Mouse (Mus musculus): ENCODE results near the gene Slc17a8. TPM values are rescaled to one million over a fixed set of nuclear protein-coding genes. Genes with fewer than 3 reads are reported as not detected.
"Not testable (repeated sequence)": the region's sequence is repeated elsewhere in the genome, so short reads cannot be mapped to it uniquely, and the experiment has no call there.

The Slc17a8 gene
- polyA plus RNA-seq, 1 experiment from 2014 or later: 0.20 TPM

DNA sequence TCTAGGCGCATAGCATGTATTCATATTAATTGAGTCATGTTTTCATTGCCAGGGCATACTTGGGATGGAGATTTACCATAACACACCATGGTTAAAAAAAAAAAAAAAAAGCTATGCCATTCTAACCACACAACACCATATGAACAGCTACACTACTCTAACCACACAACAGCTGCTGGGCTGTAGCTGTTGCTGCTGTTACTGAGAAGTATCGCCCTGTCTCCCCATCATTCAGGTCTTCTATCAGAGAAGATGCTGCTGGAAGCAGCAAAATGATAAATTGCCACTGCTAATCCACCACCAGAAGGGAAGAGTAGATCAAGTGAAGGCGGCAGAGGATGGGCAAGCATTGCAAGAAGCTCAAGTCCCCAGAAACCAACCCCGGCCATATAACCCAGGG lies 42.3 kb downstream of the Slc17a8 start:
- WGBS (ENCODE audit: insufficient replicate concordance): 87% methylated on average over 4 of the region's 4 CpGs
- no peaks in the 10 kb centered on the region for H3K4me1 ChIP-seq (ENCODE audit: control insufficient read depth, insufficient read depth, low read length)
- H3K27me3 ChIP-seq (ENCODE audit: control insufficient read depth, insufficient read depth, low read length): no peaks in the 10 kb centered on the region
- no peaks in the 10 kb centered on the region for H3K9me3 ChIP-seq (replicated peaks; ENCODE audit: control insufficient read depth, low read length)
- H3K9ac ChIP-seq (ENCODE audit: low read depth, low read length): no peak overlapping the region
- H3K4me2 ChIP-seq: no peak overlapping the region
- ATAC-seq (replicated peaks; ENCODE audit: insufficient number of reproducible peaks, low FRiP score, low TSS enrichment): no peak
- no peak overlapping the region for H3K27ac ChIP-seq (ENCODE audit: low read depth, low read length)
- H3K4me3 ChIP-seq (ENCODE audit: low read depth, low read length): no peak overlapping the region
- H3K36me3 ChIP-seq (ENCODE audit: control insufficient read depth, insufficient read depth, low read length): no peaks in the 10 kb centered on the region

GRCm38 (mm10) chr10:89577666-89578065 lies 43.4 kb downstream of the Slc17a8 start:
- H3K27me3 ChIP-seq (ENCODE audit: control insufficient read depth, insufficient read depth, low read length): no peaks in the 10 kb centered on the region

GRCm38 (mm10) chr10:89573421-89573820 lies 47.6 kb downstream of the Slc17a8 start:
- no peak overlapping the region for H3K4me2 ChIP-seq
- peaks cover 3% of the 10 kb centered on the region; the same call in 1 of the 2 replicates for H3K9me3 ChIP-seq (replicated peaks; ENCODE audit: control insufficient read depth, low read length)
- no peak overlapping the region for H3K9ac ChIP-seq (ENCODE audit: low read depth, low read length)
- H3K4me1 ChIP-seq (ENCODE audit: control insufficient read depth, insufficient read depth, low read length): no peaks in the 10 kb centered on the region
- H3K27ac ChIP-seq (ENCODE audit: low read depth, low read length): no peak overlapping the region
- no peaks in the 10 kb centered on the region for H3K36me3 ChIP-seq (ENCODE audit: control insufficient read depth, insufficient read depth, low read length)
- 66% methylated on average over 3 of the region's 3 CpGs for WGBS (ENCODE audit: insufficient replicate concordance)
- no peaks in the 10 kb centered on the region for H3K27me3 ChIP-seq (ENCODE audit: control insufficient read depth, insufficient read depth, low read length)
- no peak for ATAC-seq (replicated peaks; ENCODE audit: insufficient number of reproducible peaks, low FRiP score, low TSS enrichment)
- no peak overlapping the region for H3K4me3 ChIP-seq (ENCODE audit: low read depth, low read length)

More at GRCm38 (mm10) chr10:89577666-89578065, 43.4 kb downstream of the Slc17a8 start:
- Histone ChIP-seq H3K4me3 (ENCODE audit: low read depth, low read length) (no peak overlapping the region), H3K9me3 (replicated peaks; ENCODE audit: control insufficient read depth, low read length) (no peaks in the 10 kb centered on the region), H3K36me3 (ENCODE audit: control insufficient read depth, insufficient read depth, low read length) (no peaks in the 10 kb centered on the region), H3K4me2 (no peak overlapping the region), H3K4me1 (ENCODE audit: control insufficient read depth, insufficient read depth, low read length) (no peaks in the 10 kb centered on the region), H3K9ac (ENCODE audit: low read depth, low read length) (no peak overlapping the region), H3K27ac (ENCODE audit: low read depth, low read length) (no peak overlapping the region)
- no peak for ATAC-seq (replicated peaks; ENCODE audit: insufficient number of reproducible peaks, low FRiP score, low TSS enrichment)
- WGBS (ENCODE audit: insufficient replicate concordance): 79% methylated on average over 3 of the region's 3 CpGs

DNA sequence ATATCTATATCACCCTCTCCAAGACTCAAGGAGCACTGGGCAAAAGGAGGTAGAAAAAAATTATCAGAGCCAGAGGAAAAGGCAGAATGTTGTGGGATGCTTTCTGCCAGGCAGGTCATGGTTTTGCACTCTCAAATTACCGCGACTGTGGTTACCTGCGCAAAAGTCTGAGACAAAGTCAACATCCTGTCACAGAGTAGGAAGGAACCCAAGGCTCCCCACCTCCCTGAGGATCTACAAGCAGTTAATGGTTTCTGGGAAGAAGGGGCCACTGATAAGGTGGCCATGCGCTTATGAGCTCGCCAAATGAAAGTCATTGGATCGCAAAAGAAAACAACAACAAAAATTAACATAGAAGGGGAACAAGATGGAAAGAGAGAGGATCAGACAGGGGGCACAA lies 48.1 kb downstream of the Slc17a8 start:
- no peak overlapping the region for H3K27ac ChIP-seq (ENCODE audit: low read depth, low read length)
- H3K4me3 ChIP-seq (ENCODE audit: low read depth, low read length): no peak overlapping the region
- H3K9ac ChIP-seq (ENCODE audit: low read depth, low read length): no peak overlapping the region
- peaks cover 3% of the 10 kb centered on the region; the same call in 1 of the 2 replicates for H3K9me3 ChIP-seq (replicated peaks; ENCODE audit: control insufficient read depth, low read length)
- H3K4me2 ChIP-seq: no peak overlapping the region
- no peaks in the 10 kb centered on the region for H3K36me3 ChIP-seq (ENCODE audit: control insufficient read depth, insufficient read depth, low read length)
- ATAC-seq (replicated peaks; ENCODE audit: insufficient number of reproducible peaks, low FRiP score, low TSS enrichment): no peak
- H3K4me1 ChIP-seq (ENCODE audit: control insufficient read depth, insufficient read depth, low read length): no peaks in the 10 kb centered on the region
- 76% methylated on average over 6 of the region's 6 CpGs for WGBS (ENCODE audit: insufficient replicate concordance)
- no peaks in the 10 kb centered on the region for H3K27me3 ChIP-seq (ENCODE audit: control insufficient read depth, insufficient read depth, low read length)

DNA sequence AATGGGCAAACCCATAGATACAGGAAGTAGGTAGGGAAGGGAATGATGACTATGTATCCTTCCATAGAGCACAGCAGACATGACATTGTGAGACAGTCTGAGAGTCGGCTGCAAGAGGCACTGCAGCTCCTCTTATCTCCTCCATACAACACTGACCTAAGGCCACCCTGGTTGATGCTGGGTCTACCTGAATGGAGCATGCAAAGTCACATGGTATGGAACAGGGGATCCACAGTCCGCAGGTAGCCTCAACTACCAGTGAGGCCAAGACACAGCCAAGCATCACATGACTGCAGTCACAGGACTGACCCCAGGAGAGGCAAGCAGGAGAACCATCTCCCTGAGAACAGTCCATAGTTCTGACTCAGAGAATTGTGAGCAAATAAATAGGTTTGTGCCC lies 53.7 kb downstream of the Slc17a8 start:
- H3K9ac ChIP-seq (ENCODE audit: low read depth, low read length): no peak overlapping the region
- no peak overlapping the region for H3K4me2 ChIP-seq
- no peak overlapping the region for H3K27ac ChIP-seq (ENCODE audit: low read depth, low read length)
- H3K36me3 ChIP-seq (ENCODE audit: control insufficient read depth, insufficient read depth, low read length): no peaks in the 10 kb centered on the region
- no peak for ATAC-seq (replicated peaks; ENCODE audit: insufficient number of reproducible peaks, low FRiP score, low TSS enrichment)
- H3K4me3 ChIP-seq (ENCODE audit: low read depth, low read length): no peak overlapping the region
- WGBS (ENCODE audit: insufficient replicate concordance): 69% methylated on average over 2 of the region's 2 CpGs
- no peaks in the 10 kb centered on the region for H3K4me1 ChIP-seq (ENCODE audit: control insufficient read depth, insufficient read depth, low read length)
- H3K27me3 ChIP-seq (ENCODE audit: control insufficient read depth, insufficient read depth, low read length): no peaks in the 10 kb centered on the region
- H3K9me3 ChIP-seq (replicated peaks; ENCODE audit: control insufficient read depth, low read length): peaks cover 3% of the 10 kb centered on the region; the same call in 1 of the 2 replicates

GRCm38 (mm10) chr10:89565301-89566022 lies 55.6 kb downstream of the Slc17a8 start:
- H3K9me3 ChIP-seq (replicated peaks; ENCODE audit: control insufficient read depth, low read length): peaks cover 3% of the 10 kb centered on the region; the same call in 1 of the 2 replicates
- H3K4me2 ChIP-seq: no peak overlapping the region
- WGBS (ENCODE audit: insufficient replicate concordance): 80% methylated on average over 9 of the region's 9 CpGs
- no peak overlapping the region for H3K9ac ChIP-seq (ENCODE audit: low read depth, low read length)
- H3K4me1 ChIP-seq (ENCODE audit: control insufficient read depth, insufficient read depth, low read length): no peaks in the 10 kb centered on the region
- no peak overlapping the region for H3K4me3 ChIP-seq (ENCODE audit: low read depth, low read length)
- no peaks in the 10 kb centered on the region for H3K27me3 ChIP-seq (ENCODE audit: control insufficient read depth, insufficient read depth, low read length)
- ATAC-seq (replicated peaks; ENCODE audit: insufficient number of reproducible peaks, low FRiP score, low TSS enrichment): no peak
- H3K27ac ChIP-seq (ENCODE audit: low read depth, low read length): no peak overlapping the region
- H3K36me3 ChIP-seq (ENCODE audit: control insufficient read depth, insufficient read depth, low read length): no peaks in the 10 kb centered on the region

GRCm38 (mm10) chr10:89562113-89562512 lies 58.9 kb downstream of the Slc17a8 start:
- WGBS (ENCODE audit: insufficient replicate concordance): 84% methylated on average over 6 of the region's 6 CpGs
- H3K9me3 ChIP-seq (replicated peaks; ENCODE audit: control insufficient read depth, low read length): no peaks in the 10 kb centered on the region
- H3K4me3 ChIP-seq (ENCODE audit: low read depth, low read length): no peak overlapping the region
- no peaks in the 10 kb centered on the region for H3K4me1 ChIP-seq (ENCODE audit: control insufficient read depth, insufficient read depth, low read length)
- no peak overlapping the region for H3K27ac ChIP-seq (ENCODE audit: low read depth, low read length)
- no peak overlapping the region for H3K4me2 ChIP-seq
- no peaks in the 10 kb centered on the region for H3K27me3 ChIP-seq (ENCODE audit: control insufficient read depth, insufficient read depth, low read length)
- no peak overlapping the region for H3K9ac ChIP-seq (ENCODE audit: low read depth, low read length)
- ATAC-seq (replicated peaks; ENCODE audit: insufficient number of reproducible peaks, low FRiP score, low TSS enrichment): no peak
- no peaks in the 10 kb centered on the region for H3K36me3 ChIP-seq (ENCODE audit: control insufficient read depth, insufficient read depth, low read length)

GRCm38 (mm10) chr10:89559351-89559750 lies 61.7 kb downstream of the Slc17a8 start:
- H3K4me3 ChIP-seq (ENCODE audit: low read depth, low read length): no peak overlapping the region
- no peaks in the 10 kb centered on the region for H3K36me3 ChIP-seq (ENCODE audit: control insufficient read depth, insufficient read depth, low read length)
- no peaks in the 10 kb centered on the region for H3K27me3 ChIP-seq (ENCODE audit: control insufficient read depth, insufficient read depth, low read length)
- no peak for ATAC-seq (replicated peaks; ENCODE audit: insufficient number of reproducible peaks, low FRiP score, low TSS enrichment)
- H3K4me2 ChIP-seq: no peak overlapping the region
- no peak overlapping the region for H3K9ac ChIP-seq (ENCODE audit: low read depth, low read length)
- 54% methylated on average over 3 of the region's 3 CpGs for WGBS (ENCODE audit: insufficient replicate concordance)
- no peak overlapping the region for H3K27ac ChIP-seq (ENCODE audit: low read depth, low read length)
- no peaks in the 10 kb centered on the region for H3K9me3 ChIP-seq (replicated peaks; ENCODE audit: control insufficient read depth, low read length)
- no peaks in the 10 kb centered on the region for H3K4me1 ChIP-seq (ENCODE audit: control insufficient read depth, insufficient read depth, low read length)

GRCm38 (mm10) chr10:89554885-89555284 lies 66.2 kb downstream of the Slc17a8 start:
- WGBS (ENCODE audit: insufficient replicate concordance): 75% methylated on average over 13 of the region's 13 CpGs
- H3K27ac ChIP-seq (ENCODE audit: low read depth, low read length); ATAC-seq (replicated peaks; ENCODE audit: insufficient number of reproducible peaks, low FRiP score, low TSS enrichment): not testable (repeated sequence)

More at GRCm38 (mm10) chr10:89554885-89555284, 66.2 kb downstream of the Slc17a8 start:
- not testable (repeated sequence) for H3K4me1 ChIP-seq (ENCODE audit: control insufficient read depth, insufficient read depth, low read length); H3K4me3 ChIP-seq (ENCODE audit: low read depth, low read length); H3K4me2 ChIP-seq; H3K9ac ChIP-seq (ENCODE audit: low read depth, low read length); H3K9me3 ChIP-seq (replicated peaks; ENCODE audit: control insufficient read depth, low read length); H3K36me3 ChIP-seq (ENCODE audit: control insufficient read depth, insufficient read depth, low read length); H3K27me3 ChIP-seq (ENCODE audit: control insufficient read depth, insufficient read depth, low read length)
